Mouse (Mus musculus) MEL (cell line): ENCODE data around the gene Neu1. TPM values are rescaled to one million over a fixed set of nuclear protein-coding genes. Genes with fewer than 3 reads are reported as not detected.

Experiments used
- DNase-seq: peaks from one replicate; pipeline ENCODE4 v3.0.0; 2011; ENCODE audit warnings: low read depth, low spot score
- H3K27ac ChIP-seq: 2 replicates; pipeline ENCODE4 v1.5.1; 2012; ENCODE audit warnings: low read depth, mild to moderate bottlenecking, control low read depth, low read length, moderate library complexity; ENCODE audit not compliant: control insufficient read depth
- H3K27me3 ChIP-seq, 2 experiments: fragments of 150-350 bp in 1 of 2; sonication (generic) in 1 of 2; 2 replicates each; pipeline ENCODE4 v1.6.1; 2012; ENCODE audit warnings: low read length in 2 of 2, mild to moderate bottlenecking in 2 of 2, improper control_type of control experiment in 1 of 2, moderate library complexity in 1 of 2; ENCODE audit not compliant: insufficient read depth in 2 of 2, control insufficient read depth in 1 of 2
- H3K36me3 ChIP-seq, 2 experiments: 2 replicates each; pipeline ENCODE4 v1.6.1; 2012 to 2014; ENCODE audit warnings: low read length in 2 of 2, improper control_type of control experiment in 1 of 2, inconsistent platforms in 1 of 2, mild to moderate bottlenecking in 1 of 2; ENCODE audit not compliant: insufficient read depth in 2 of 2, control insufficient read depth in 1 of 2
- H3K4me1 ChIP-seq, 2 experiments: fragments of 150-350 bp in 1 of 2; sonication (generic) in 1 of 2; 2 replicates each; pipeline ENCODE4 v1.6.1; 2012; ENCODE audit warnings: low read length in 2 of 2, improper control_type of control experiment in 1 of 2, mild to moderate bottlenecking in 1 of 2; ENCODE audit not compliant: insufficient read depth in 2 of 2, control insufficient read depth in 1 of 2
- H3K4me3 ChIP-seq, 2 experiments: fragments of 150-350 bp in 1 of 2; sonication (generic) in 1 of 2; 2 replicates each; pipeline ENCODE4 v1.5.1; 2012; ENCODE audit warnings: low read depth in 2 of 2, low read length in 2 of 2, mild to moderate bottlenecking in 2 of 2, moderate library complexity in 2 of 2, control low read depth in 1 of 2, improper control_type of control experiment in 1 of 2; ENCODE audit not compliant: control insufficient read depth in 1 of 2, insufficient read depth in 1 of 2
- H3K79me2 ChIP-seq: 2 replicates; pipeline ENCODE4 v1.6.1; 2012; ENCODE audit warnings: mild to moderate bottlenecking, low read length, moderate library complexity; ENCODE audit not compliant: control insufficient read depth, poor library complexity, insufficient read depth
- H3K9ac ChIP-seq: 2 replicates; pipeline ENCODE4 v1.6.1; 2012; ENCODE audit warnings: low read depth, mild to moderate bottlenecking, control low read depth, low read length, moderate library complexity; ENCODE audit not compliant: control insufficient read depth, poor library complexity, severe bottlenecking
- H3K9me3 ChIP-seq: fragments of 150-350 bp; sonication (generic); replicated peaks from 2 replicates; pipeline ENCODE4 v1.6.1; 2012; ENCODE audit warnings: mild to moderate bottlenecking, low read length, improper control_type of control experiment, moderate library complexity; ENCODE audit not compliant: insufficient read depth
- BHLHE40 ChIP-seq: IDR thresholded peaks from 2 replicates; pipeline ENCODE4 v1.6.1; 2012; ENCODE audit warnings: low read depth, mild to moderate bottlenecking, inconsistent platforms, low read length, improper control_type of control experiment, borderline replicate concordance
- CHD1 ChIP-seq: IDR thresholded peaks from 2 replicates; pipeline ENCODE4 v1.6.1; 2012; ENCODE audit warnings: low read depth, mild to moderate bottlenecking, inconsistent platforms, low read length, improper control_type of control experiment
- CTCF ChIP-seq, 3 experiments: IDR thresholded peaks in 2 of 3; conservative IDR thresholded peaks in 1 of 3; 2 replicates each; pipeline ENCODE4 v1.5.1; 2011 to 2012; ENCODE audit warnings: low read length in 3 of 3, low read depth in 2 of 3, mild to moderate bottlenecking in 2 of 3, improper control_type of control experiment in 1 of 3, inconsistent platforms in 1 of 3, mixed read lengths in 1 of 3, moderate library complexity in 1 of 3; ENCODE audit not compliant: control insufficient read depth in 1 of 3, insufficient read depth in 1 of 3, poor library complexity in 1 of 3, severe bottlenecking in 1 of 3
- E2F4 ChIP-seq: IDR thresholded peaks from 2 replicates; pipeline ENCODE4 v1.6.1; 2011; ENCODE audit warnings: low read depth, low read length, improper control_type of control experiment, borderline replicate concordance
- GABPA ChIP-seq: IDR thresholded peaks from 2 replicates; pipeline ENCODE4 v1.6.1; 2012; ENCODE audit warnings: low read depth, mild to moderate bottlenecking, inconsistent platforms, low read length, improper control_type of control experiment, moderate library complexity
- GATA1 ChIP-seq: IDR thresholded peaks from 2 replicates; pipeline ENCODE4 v1.6.1; 2011; ENCODE audit warnings: low read depth, low read length, improper control_type of control experiment
- HCFC1 ChIP-seq: IDR thresholded peaks from 2 replicates; pipeline ENCODE4 v1.6.1; 2012; ENCODE audit warnings: low read depth, mild to moderate bottlenecking, inconsistent platforms, low read length, improper control_type of control experiment, moderate library complexity
- JUND ChIP-seq: IDR thresholded peaks from 2 replicates; pipeline ENCODE4 v1.6.1; 2011; ENCODE audit warnings: low read depth, mild to moderate bottlenecking, improper control_type of control experiment, low read length
- KAT2A ChIP-seq: conservative IDR thresholded peaks from 2 replicates; pipeline ENCODE4 v1.6.1; 2012; ENCODE audit warnings: low read depth, low read length, improper control_type of control experiment, inconsistent platforms
- MAFK ChIP-seq: IDR thresholded peaks from 2 replicates; pipeline ENCODE4 v1.6.1; 2011; ENCODE audit warnings: low read depth, mild to moderate bottlenecking, low read length, improper control_type of control experiment, borderline replicate concordance
- MAZ ChIP-seq: IDR thresholded peaks from 2 replicates; pipeline ENCODE4 v1.6.1; 2012; ENCODE audit warnings: low read depth, mild to moderate bottlenecking, inconsistent platforms, low read length, improper control_type of control experiment
- POLR2A ChIP-seq, 2 experiments: IDR thresholded peaks; 2 replicates each; pipeline ENCODE4 v1.6.1; 2011 to 2012; ENCODE audit warnings: low read length in 2 of 2, mild to moderate bottlenecking in 2 of 2, control low read depth in 1 of 2, improper control_type of control experiment in 1 of 2, low read depth in 1 of 2, moderate library complexity in 1 of 2; ENCODE audit not compliant: control insufficient read depth in 1 of 2, insufficient read depth in 1 of 2, poor library complexity in 1 of 2
- POLR2AphosphoS5 ChIP-seq: IDR thresholded peaks from 2 replicates; pipeline ENCODE4 v1.6.1; 2012; ENCODE audit warnings: low read depth, borderline replicate concordance, mild to moderate bottlenecking, inconsistent platforms, low read length, moderate library complexity, mixed read lengths
- RCOR1 ChIP-seq: IDR thresholded peaks from 2 replicates; pipeline ENCODE4 v1.6.1; 2012; ENCODE audit warnings: low read depth, mild to moderate bottlenecking, inconsistent platforms, low read length, improper control_type of control experiment
- SMC3 ChIP-seq: IDR thresholded peaks from 2 replicates; pipeline ENCODE4 v1.6.1; 2011; ENCODE audit warnings: low read depth, low read length, improper control_type of control experiment
- TAL1 ChIP-seq: IDR thresholded peaks from 2 replicates; pipeline ENCODE4 v1.6.1; 2012; ENCODE audit warnings: mild to moderate bottlenecking, inconsistent platforms, low read length, moderate library complexity, mixed read lengths
- TBP ChIP-seq: IDR thresholded peaks from 2 replicates; pipeline ENCODE4 v1.8.0; 2011; ENCODE audit warnings: low read depth, low read length, improper control_type of control experiment
- TCF12 ChIP-seq: IDR thresholded peaks from 2 replicates; pipeline ENCODE4 v1.6.1; 2014; ENCODE audit warnings: low read depth, mild to moderate bottlenecking, inconsistent platforms, low read length, improper control_type of control experiment, moderate library complexity
- UBTF ChIP-seq: IDR thresholded peaks from 2 replicates; pipeline ENCODE4 v1.6.1; 2012; ENCODE audit warnings: low read depth, mild to moderate bottlenecking, inconsistent platforms, low read length, improper control_type of control experiment, moderate library complexity, borderline replicate concordance; ENCODE audit not compliant: insufficient read depth
- USF1 ChIP-seq: IDR thresholded peaks from 2 replicates; pipeline ENCODE4 v1.6.1; 2014; ENCODE audit warnings: low read depth, mild to moderate bottlenecking, inconsistent platforms, low read length, improper control_type of control experiment, moderate library complexity
- ZC3H11A ChIP-seq: IDR thresholded peaks from 2 replicates; pipeline ENCODE4 v1.6.1; 2012; ENCODE audit warnings: low read depth, mild to moderate bottlenecking, inconsistent platforms, low read length, improper control_type of control experiment
- ZKSCAN1 ChIP-seq: IDR thresholded peaks from 2 replicates; pipeline ENCODE4 v1.6.1; 2012; ENCODE audit warnings: low read depth, mild to moderate bottlenecking, inconsistent platforms, low read length, improper control_type of control experiment, moderate library complexity
- polyA plus RNA-seq, 2 experiments: library from polyadenylated mRNA; stranded (reverse) in 1 of 2; unstranded in 1 of 2; fragments of >175 nt in 1 of 2; fragments of >200 nt in 1 of 2; gene quantifications; 2 replicates each; pipeline versions ENCODE4 v1.2.1 to v1.2.4; 2012; ENCODE audit warnings: low replicate concordance in 2 of 2, low read depth in 1 of 2; ENCODE audit not compliant: insufficient read length in 2 of 2, insufficient read depth in 1 of 2, missing spikeins in 1 of 2
- total RNA-seq: library from RNA; depleted of rRNA; stranded (reverse); fragments of 300-350 nt; gene quantifications from 2 replicates; pipeline ENCODE4 v1.2.3, GENCODE M21; 2012

The Neu1 gene
- total and polyA plus RNA-seq, 3 experiments, result 6.5 to 7.9 TPM; not detected in 1

- H3K4me3 ChIP-seq, result no peak overlapping the region
- H3K79me2 ChIP-seq, result peaks cover 5% of the 10 kb centered on the region; the same call in 1 of the 2 replicates
- TF ChIP-seq KAT2A (no peak), RCOR1 (no peak), ZC3H11A (no peak), CHD1 (no peak), BHLHE40 (no peak), MAFK (no peak), GATA1 (no peak), TCF12 (no peak), CTCF (IDR thresholded peaks at IDR 0.05 in 2 of 3, conservative IDR thresholded peaks at IDR 0.05 in 1 of 3; ENCODE audit: control insufficient read depth in 1 of 3, insufficient read depth in 1 of 3, low read depth in 2 of 3, low read length in 3 of 3, poor library complexity in 1 of 3, severe bottlenecking in 1 of 3) (no peak), JUND (no peak), ZKSCAN1 (no peak)
- TF ChIP-seq, all 39 proteins: peak for 0
- H3K4me1 ChIP-seq, result peaks cover 3 to 10% of the 10 kb centered on the region in 2 experiments; a peak in 3 of 4 replicates
- H3K9ac ChIP-seq, result no peak overlapping the region
- no peaks in the 10 kb centered on the region for H3K27me3 ChIP-seq
- H3K36me3 ChIP-seq, result peaks cover 0 to 6% of the 10 kb centered on the region in 2 experiments; a peak in 2 of 4 replicates
- no peak overlapping the region for H3K27ac ChIP-seq
- DNase-seq, result no peak
- no peaks in the 10 kb centered on the region for H3K9me3 ChIP-seq
Observed at GRCm38 (mm10) chr17:34934031-34934430, 3.0 kb downstream of the Neu1 start.

DNA sequence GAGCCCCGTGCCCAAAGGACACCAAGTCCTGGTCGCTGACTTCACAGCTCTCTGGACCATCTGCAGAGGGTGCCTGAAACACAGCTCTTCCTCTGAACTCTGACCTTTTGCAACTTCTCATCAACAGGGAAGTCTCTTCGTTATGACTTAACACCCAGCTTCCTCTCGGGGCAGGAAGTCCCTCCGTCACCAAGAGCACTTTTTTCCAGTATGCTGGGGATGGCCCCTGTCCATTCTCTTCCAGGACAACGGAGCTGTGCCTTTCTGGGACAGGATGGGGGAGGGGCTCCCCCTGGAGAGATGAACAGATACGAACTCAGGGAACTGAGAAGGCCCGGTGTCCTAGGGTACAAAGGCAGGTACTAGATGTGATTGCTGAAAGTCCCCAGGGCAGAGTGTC, 3.8 kb downstream of the Neu1 start:
- no peak overlapping the region for H3K9ac ChIP-seq
- H3K27me3 ChIP-seq, result no peaks in the 10 kb centered on the region
- no peak overlapping the region for H3K4me3 ChIP-seq
- peaks cover 3 to 10% of the 10 kb centered on the region in 2 experiments; a peak in 3 of 4 replicates for H3K4me1 ChIP-seq
- H3K27ac ChIP-seq, result no peak overlapping the region
- peaks cover 5% of the 10 kb centered on the region; the same call in 1 of the 2 replicates for H3K79me2 ChIP-seq
- TF ChIP-seq TBP (no peak), ZKSCAN1 (no peak), TAL1 (no peak), USF1 (no peak), MAFK (no peak), KAT2A (no peak), UBTF (no peak), CHD1 (no peak), MAZ (no peak), E2F4 (no peak), ZC3H11A (no peak), POLR2A (IDR thresholded peaks at IDR 0.05; ENCODE audit: control insufficient read depth in 1 of 2, insufficient read depth in 1 of 2, low read depth in 1 of 2, low read length in 2 of 2, poor library complexity in 1 of 2) (no peak), RCOR1 (no peak), POLR2AphosphoS5 (no peak), HCFC1 (no peak), GABPA (no peak), SMC3 (no peak)
- DNase-seq, result no peak
- no peaks in the 10 kb centered on the region for H3K9me3 ChIP-seq
- H3K36me3 ChIP-seq, result peaks cover 0 to 6% of the 10 kb centered on the region in 2 experiments; a peak in 2 of 4 replicates
